Mouse (Mus musculus) urinary bladder, postnatal 10 days (tissue): ENCODE measurements around the gene Krtap3-1.

Experiments
- DNase-seq: peaks from one replicate; pipeline ENCODE4 v3.0.0; 2022; ENCODE audit warnings: low spot score

Krtap3-1 gene

GRCm38 (mm10) chr11:99521288-99521860 is 45.1 kb downstream of the Krtap3-1 start, which contains the start of gene Krt39:
TSS of gene Krt39 (minus strand) at chr11:99521338.
- no peak for DNase-seq
